Mouse (Mus musculus) limb, embryonic 14.5 days (tissue): ENCODE measurements at regions not wholly inside any gene's neighbourhood (a gene's known extent, or its start where the extent isn't known, plus 50 kb on each side); places are given as distances from the start of the nearest gene placed in this dataset.
"Not testable (repeated sequence)": the region's sequence is repeated elsewhere in the genome, so short reads cannot be mapped to it uniquely, and the experiment has no call there.

Experiments used
- ATAC-seq: fragments of 200-750 bp; cut with Nextera tagmentation; 2 replicates; pipeline ENCODE4 v1.8.0; 2017; ENCODE audit warnings: low read depth, moderate number of reproducible peaks, moderate TSS enrichment; ENCODE audit not compliant: low FRiP score
- DNase-seq: peaks from one replicate; pipeline ENCODE4 v3.0.0-alpha.2; 2015; ENCODE audit warnings: low spot score
- H3K27ac ChIP-seq: fragments of 300-500 bp; sonication (generic); replicated peaks from 2 replicates; pipeline ENCODE4 v1.5.1; 2014; ENCODE audit warnings: low read depth, mild to moderate bottlenecking, low read length, moderate library complexity, mixed read lengths
- H3K27me3 ChIP-seq: fragments of 300-500 bp; sonication (generic); 2 replicates; pipeline ENCODE4 v1.6.1; 2014; ENCODE audit warnings: low read length, mixed read lengths; ENCODE audit not compliant: control insufficient read depth, insufficient read depth
- H3K36me3 ChIP-seq: fragments of 300-500 bp; sonication (generic); 2 replicates; pipeline ENCODE4 v1.6.1; 2014; ENCODE audit warnings: mild to moderate bottlenecking, low read length, moderate library complexity, mixed read lengths; ENCODE audit not compliant: control insufficient read depth, insufficient read depth
- H3K4me1 ChIP-seq: fragments of 300-500 bp; sonication (generic); 2 replicates; pipeline ENCODE4 v1.6.1; 2014; ENCODE audit warnings: antibody characterized with exemption, low read length, mixed read lengths; ENCODE audit not compliant: control insufficient read depth, insufficient read depth
- H3K4me2 ChIP-seq: fragments of 300-500 bp; sonication (generic); replicated peaks from 2 replicates; pipeline ENCODE4 v1.6.1; 2014; ENCODE audit warnings: low read depth, mild to moderate bottlenecking, low read length, moderate library complexity; ENCODE audit not compliant: severe bottlenecking
- H3K4me3 ChIP-seq: fragments of 300-500 bp; sonication (generic); replicated peaks from 2 replicates; pipeline ENCODE4 v1.5.1; 2014; ENCODE audit warnings: low read length
- H3K9ac ChIP-seq: fragments of 300-500 bp; sonication (generic); 2 replicates; pipeline ENCODE4 v1.6.1; 2014; ENCODE audit warnings: mild to moderate bottlenecking, low read depth, low read length, moderate library complexity; ENCODE audit not compliant: severe bottlenecking
- H3K9me3 ChIP-seq: fragments of 300-500 bp; sonication (generic); 2 replicates; pipeline ENCODE4 v1.6.1; 2016; ENCODE audit warnings: low read length; ENCODE audit not compliant: control insufficient read depth
- POLR2A ChIP-seq: fragments of 200-500 bp; IDR thresholded peaks from 2 replicates; pipeline ENCODE4 v1.8.0; 2012; ENCODE audit warnings: inconsistent platforms, mild to moderate bottlenecking, moderate library complexity, borderline replicate concordance; ENCODE audit not compliant: insufficient read depth, insufficient read length; ENCODE audit errors: extremely low read depth
- WGBS: fragments of 180-500 bp; shearing (Covaris S2); extraction: QIAGEN DNeasy Blood & Tissue Kit; methylation state at CpG from one replicate; pipeline ENCODE4 v1.1.7; 2014; 5-methylcytosine and 5-hydroxymethylcytosine counted together

GRCm38 (mm10) chr11:22440521-22440920 is 71.4 kb upstream of the Tmem17 start:
- peaks cover 8% of the 10 kb centered on the region; the same call in 1 of the 2 replicates for H3K4me1 ChIP-seq
- no peak overlapping the region for H3K9ac ChIP-seq
- WGBS = 65% methylated on average over 2 of the region's 2 CpGs
- no peaks in the 10 kb centered on the region for H3K9me3 ChIP-seq
- no peak overlapping the region for H3K27ac ChIP-seq
- ATAC-seq (no peak), DNase-seq (peak; percentile 66)
- H3K4me2 ChIP-seq = no peak overlapping the region
- TF ChIP-seq POLR2A = no peak
- no peaks in the 10 kb centered on the region for H3K36me3 ChIP-seq
- H3K27me3 ChIP-seq = no peaks in the 10 kb centered on the region
- H3K4me3 ChIP-seq = no peak overlapping the region

GRCm38 (mm10) chr11:22453161-22453560 is 58.7 kb upstream of the Tmem17 start:
- Histone ChIP-seq H3K27ac (no peak overlapping the region), H3K36me3 (no peaks in the 10 kb centered on the region), H3K4me1 (no peaks in the 10 kb centered on the region), H3K9ac (no peak overlapping the region), H3K27me3 (no peaks in the 10 kb centered on the region), H3K4me3 (no peak overlapping the region), H3K9me3 (no peaks in the 10 kb centered on the region), H3K4me2 (no peak overlapping the region)
- DNase-seq = no peak
- TF ChIP-seq POLR2A = no peak
- ATAC-seq = no peak

- no peak for TF ChIP-seq POLR2A
- Histone ChIP-seq H3K9ac (no peak overlapping the region), H3K9me3 (no peaks in the 10 kb centered on the region), H3K27me3 (no peaks in the 10 kb centered on the region), H3K27ac (no peak overlapping the region), H3K36me3 (no peaks in the 10 kb centered on the region), H3K4me1 (no peaks in the 10 kb centered on the region), H3K4me2 (no peak overlapping the region), H3K4me3 (no peak overlapping the region)
- DNase-seq (no peak), ATAC-seq (no peak)
- 94% methylated on average over 9 of the region's 9 CpGs for WGBS
Observed at GRCm38 (mm10) chr11:22456286-22456685, 55.6 kb upstream of the Tmem17 start.

- no peak overlapping the region for H3K4me3 ChIP-seq
Observed at GRCm38 (mm10) chr11:22457220-22457619, 54.7 kb upstream of the Tmem17 start.

GRCm38 (mm10) chr11:22458951-22459703 is 52.8 kb upstream of the Tmem17 start:
- no peak for DNase-seq
- H3K27ac ChIP-seq = no peak overlapping the region
- WGBS = 78% methylated on average over 5 of the region's 5 CpGs
- H3K4me1 ChIP-seq = no peaks in the 10 kb centered on the region
- no peak overlapping the region for H3K9ac ChIP-seq
- ATAC-seq = no peak
- H3K4me2 ChIP-seq = no peak overlapping the region
- H3K4me3 ChIP-seq = no peak overlapping the region
- no peaks in the 10 kb centered on the region for H3K27me3 ChIP-seq
- no peak for TF ChIP-seq POLR2A
- no peaks in the 10 kb centered on the region for H3K36me3 ChIP-seq
- no peaks in the 10 kb centered on the region for H3K9me3 ChIP-seq

More at GRCm38 (mm10) chr11:22457220-22457619, 54.7 kb upstream of the Tmem17 start:
- no peak for TF ChIP-seq POLR2A
- Histone ChIP-seq H3K27me3 (no peaks in the 10 kb centered on the region), H3K9ac (no peak overlapping the region), H3K4me2 (no peak overlapping the region), H3K4me1 (no peaks in the 10 kb centered on the region), H3K27ac (no peak overlapping the region), H3K36me3 (no peaks in the 10 kb centered on the region), H3K9me3 (no peaks in the 10 kb centered on the region)
- WGBS = 77% methylated on average over 2 of the region's 2 CpGs
- ATAC-seq (no peak), DNase-seq (no peak)

GRCm38 (mm10) chr11:22461019-22461735 is 50.7 kb upstream of the Tmem17 start:
- H3K27ac ChIP-seq, H3K4me1 ChIP-seq, H3K9ac ChIP-seq, ATAC-seq, H3K36me3 ChIP-seq, DNase-seq, H3K27me3 ChIP-seq, H3K9me3 ChIP-seq, H3K4me3 ChIP-seq, H3K4me2 ChIP-seq: not testable (repeated sequence)
- WGBS = 84% methylated on average over 8 of the region's 8 CpGs
